Mouse (Mus musculus): ENCODE data around the gene Micu1. TPM values are rescaled to one million over a fixed set of nuclear protein-coding genes. Genes with fewer than 3 reads are reported as not detected.
"Not testable (repeated sequence)": the region's sequence is repeated elsewhere in the genome, so short reads cannot be mapped to it uniquely, and the experiment has no call there.

Gene Micu1
- total RNA-seq (2022): 10 to 100 TPM; 20.9 to 27.4 (median 22.2) TPM

- DNase-seq (ENCODE audit: low spot score): peak; percentile 96
These were observed at the start of gene Micu1 for GRCm38 (mm10) chr10:59702207-59703032. Gene Micu1, plus strand, starts transcription at chr10:59702477.

DNA sequence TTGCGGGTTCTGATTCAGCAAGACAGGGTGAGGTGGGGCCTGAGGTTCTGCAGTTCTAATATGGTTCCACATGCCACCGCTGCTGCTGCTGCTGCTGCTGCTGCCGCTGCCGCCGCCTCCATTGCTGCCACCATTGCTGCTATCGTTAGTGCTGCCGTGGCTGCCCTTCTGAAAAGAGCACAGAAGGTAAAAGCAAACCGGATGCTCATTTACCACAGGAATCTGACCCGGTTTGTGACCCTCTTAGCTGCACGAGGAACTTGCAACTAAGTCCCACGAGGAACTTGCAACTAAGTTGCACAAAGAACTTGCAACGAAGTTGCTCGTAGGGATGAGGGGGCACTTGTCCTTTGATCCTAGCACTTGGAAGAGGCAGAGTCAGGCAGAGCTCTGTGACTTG lies 45.5 kb upstream of the Micu1 start:
- no peak for DNase-seq (ENCODE audit: low spot score)

DNA sequence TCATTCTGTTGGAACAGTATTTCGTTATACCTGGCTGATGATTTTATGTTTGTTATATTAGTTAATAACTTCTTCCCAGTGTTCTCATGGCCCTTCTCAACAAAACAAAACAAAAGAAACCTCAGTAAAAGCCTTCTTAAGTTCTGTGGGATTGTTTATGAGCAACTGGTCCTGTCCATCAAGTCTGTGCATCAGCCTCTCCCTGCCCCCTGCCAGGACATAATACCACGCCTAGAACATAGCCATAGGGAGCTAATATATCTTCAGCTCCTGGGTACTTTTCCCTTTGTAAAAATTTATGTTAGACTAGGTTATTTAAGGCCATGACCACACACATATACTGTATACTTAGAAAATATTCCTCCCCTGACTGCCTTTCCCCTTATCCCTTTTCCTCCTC lies 37.5 kb upstream of the Micu1 start:
- no peak for DNase-seq (ENCODE audit: low spot score)

DNA sequence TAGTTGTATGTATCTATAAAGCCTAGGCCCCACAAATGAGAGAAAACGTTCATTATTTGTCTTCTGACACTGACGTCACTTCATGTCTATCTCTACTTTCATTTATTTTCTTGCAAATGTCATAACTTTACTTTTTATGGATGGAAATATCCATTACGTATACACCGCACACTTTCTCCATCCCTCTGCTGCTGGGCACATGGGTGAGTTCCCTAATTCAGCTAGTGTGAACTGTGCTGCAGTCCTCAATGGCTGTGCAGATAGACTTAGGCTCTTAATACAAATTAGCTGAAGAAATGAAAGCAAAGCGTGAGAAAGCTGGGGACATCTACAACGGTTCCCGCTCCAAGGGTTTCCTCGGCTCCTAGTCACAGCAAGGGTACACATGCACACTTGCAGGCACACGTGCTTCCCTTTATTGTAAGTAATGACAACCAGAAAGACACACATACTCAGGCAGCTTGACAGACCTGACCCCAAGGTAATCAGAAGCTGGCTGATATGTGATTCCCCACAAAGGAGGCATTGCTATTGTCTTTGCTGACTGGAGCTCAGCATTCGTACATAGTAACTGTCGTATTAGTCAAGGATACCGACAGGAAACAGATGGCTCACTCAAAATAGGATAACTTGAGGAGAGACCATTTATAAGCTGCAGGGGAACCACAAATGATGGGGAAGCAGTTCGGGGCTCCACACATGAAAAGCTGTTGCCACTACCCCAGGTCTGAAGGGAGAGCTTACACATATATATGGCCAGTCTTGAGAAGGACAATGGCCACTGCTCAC lies 36.6 kb upstream of the Micu1 start:
- no peak for DNase-seq (ENCODE audit: low spot score)

DNA sequence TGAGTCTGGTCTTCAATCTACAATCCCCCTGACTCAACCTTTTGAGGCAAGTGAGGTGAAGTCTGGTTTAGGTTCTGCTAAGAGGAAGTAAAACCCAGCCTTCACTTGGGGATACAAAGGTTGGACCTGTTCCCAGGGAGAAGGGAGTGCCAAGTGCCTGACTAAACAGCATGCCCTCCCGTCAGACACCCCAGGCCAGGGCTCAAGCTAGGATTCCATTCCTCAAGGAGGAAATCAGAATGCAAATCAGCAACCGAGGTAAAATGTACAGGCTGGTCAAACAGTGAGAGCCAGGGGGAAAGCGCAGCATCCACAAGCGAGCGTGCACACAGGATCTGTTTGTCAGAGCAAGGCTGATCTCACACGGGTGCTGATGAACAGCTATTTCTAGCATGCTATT lies 34.9 kb upstream of the Micu1 start:
- DNase-seq (ENCODE audit: low spot score): peak; percentile 14

DNA sequence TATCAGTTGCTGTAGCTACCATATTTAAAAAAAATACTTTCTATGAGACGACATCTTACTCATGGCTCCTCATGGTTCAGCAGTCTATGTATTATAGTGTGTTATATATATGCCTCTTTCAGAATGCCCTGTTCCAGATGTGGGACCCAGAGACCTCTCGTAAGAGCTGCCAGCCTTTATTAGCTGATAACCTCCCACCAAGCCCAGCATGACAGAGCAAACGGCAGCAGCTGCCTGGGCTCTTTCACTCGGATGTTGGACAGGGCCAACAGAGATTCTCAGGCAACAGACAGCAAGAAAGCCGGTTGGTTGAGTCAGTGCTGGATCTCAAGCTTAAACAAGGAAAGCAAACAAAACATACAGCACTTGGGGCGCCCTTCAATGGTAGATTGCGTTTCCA lies 33.8 kb upstream of the Micu1 start:
- DNase-seq (ENCODE audit: low spot score): no peak

DNA sequence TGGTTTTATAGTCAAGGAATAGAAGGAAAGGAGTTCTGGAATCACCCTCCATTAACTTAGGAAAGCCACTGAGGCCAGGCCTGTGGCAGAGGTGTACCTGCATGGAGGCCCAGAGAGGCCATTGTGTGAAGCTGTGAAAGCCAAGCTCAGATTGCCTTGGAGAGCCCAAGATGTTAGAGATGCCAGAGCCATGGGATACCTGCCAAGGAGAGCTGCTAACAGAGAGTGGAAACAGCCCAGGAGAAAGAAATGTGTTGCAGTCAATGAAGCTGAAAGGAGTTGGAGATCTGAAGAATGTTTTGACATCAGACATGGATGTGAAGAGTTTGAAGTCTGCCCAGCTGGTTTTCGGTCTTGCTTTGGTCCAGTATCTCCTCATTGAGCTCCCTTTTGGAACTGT lies 24.4 kb upstream of the Micu1 start:
- no peak for DNase-seq (ENCODE audit: low spot score)

- no peak for DNase-seq (ENCODE audit: low spot score)
These were observed 23.1 kb upstream of the Micu1 start for GRCm38 (mm10) chr10:59679189-59679588.

DNA sequence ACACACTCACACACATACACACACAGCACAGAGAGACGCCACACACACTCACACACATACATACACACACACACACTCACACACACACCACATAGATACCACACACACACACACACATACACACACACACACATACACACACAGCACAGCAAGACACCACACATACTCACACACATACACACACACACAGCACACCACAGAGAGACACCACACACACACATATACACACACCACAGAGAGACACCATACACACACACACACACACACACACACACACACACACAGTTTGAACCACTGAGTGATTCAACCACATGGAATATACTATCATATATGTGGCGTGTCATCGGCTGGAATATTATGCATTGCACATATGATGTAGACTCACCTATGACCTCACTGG lies 16.7 kb upstream of the Micu1 start:
- DNase-seq (ENCODE audit: low spot score): not testable (repeated sequence)

GRCm38 (mm10) chr10:59687126-59687525 lies 15.2 kb upstream of the Micu1 start:
- DNase-seq (ENCODE audit: low spot score): no peak

- no peak for DNase-seq (ENCODE audit: low spot score)
These were observed 12.4 kb upstream of the Micu1 start for GRCm38 (mm10) chr10:59689836-59690235.

- DNase-seq (ENCODE audit: low spot score): no peak
These were observed 9.8 kb upstream of the Micu1 start for GRCm38 (mm10) chr10:59692441-59692840.

DNA sequence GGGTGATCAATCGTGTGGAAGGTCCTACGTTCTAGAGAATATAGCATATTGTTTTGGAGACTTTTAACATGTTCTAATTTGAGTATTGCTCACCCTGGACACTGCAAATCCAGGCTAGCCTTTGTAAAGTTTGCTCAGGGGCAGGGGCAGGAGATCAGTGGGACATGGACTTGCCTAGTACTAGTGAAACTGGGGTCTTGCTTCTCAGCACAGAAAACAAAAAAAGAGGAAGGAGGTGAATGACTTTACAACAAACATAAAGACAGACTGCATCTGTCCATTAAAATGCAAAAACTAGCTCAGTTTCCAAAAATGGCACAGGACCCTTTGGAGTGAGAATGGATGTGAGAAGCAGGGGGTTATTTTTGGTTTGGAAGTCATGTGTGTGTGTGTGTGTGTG lies 8.2 kb upstream of the Micu1 start:
- no peak for DNase-seq (ENCODE audit: low spot score)

GRCm38 (mm10) chr10:59699516-59699915 lies 2.8 kb upstream of the Micu1 start:
- no peak for DNase-seq (ENCODE audit: low spot score)

- no peak for DNase-seq (ENCODE audit: low spot score)
These were observed 472 bp upstream of the Micu1 start for GRCm38 (mm10) chr10:59701805-59702204.

- no peak for DNase-seq (ENCODE audit: low spot score)
These were observed 933 bp downstream of the Micu1 start for GRCm38 (mm10) chr10:59703060-59703760.

DNA sequence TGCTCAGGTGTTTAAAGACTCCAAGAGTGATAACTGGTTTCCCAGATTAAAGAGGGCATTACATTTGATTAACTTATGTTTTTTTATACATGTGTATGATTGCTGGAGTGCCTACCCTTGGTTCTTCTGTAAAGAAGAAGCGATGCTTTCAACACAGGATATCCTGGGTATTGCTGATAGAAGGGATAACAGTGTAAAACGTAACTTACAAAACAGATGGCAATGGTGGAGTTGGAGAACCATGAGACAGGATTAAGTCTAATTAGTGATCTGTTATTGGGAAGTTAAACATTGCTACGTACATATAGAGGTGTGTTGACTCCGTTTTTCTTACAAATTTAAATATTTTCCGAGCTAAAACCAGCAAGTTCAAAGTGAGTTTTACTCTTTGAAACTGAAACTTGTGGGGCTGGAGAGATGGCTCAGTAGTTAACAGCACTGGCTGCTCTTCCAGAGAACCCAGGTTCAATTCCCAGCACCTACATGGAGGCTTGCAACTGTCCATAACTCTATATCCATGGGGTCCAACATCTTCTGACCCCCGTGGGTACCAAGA lies 4.8 kb downstream of the Micu1 start:
- no peak for DNase-seq (ENCODE audit: low spot score)

- no peak for DNase-seq (ENCODE audit: low spot score)
These were observed 5.3 kb downstream of the Micu1 start for GRCm38 (mm10) chr10:59707595-59707994.

DNA sequence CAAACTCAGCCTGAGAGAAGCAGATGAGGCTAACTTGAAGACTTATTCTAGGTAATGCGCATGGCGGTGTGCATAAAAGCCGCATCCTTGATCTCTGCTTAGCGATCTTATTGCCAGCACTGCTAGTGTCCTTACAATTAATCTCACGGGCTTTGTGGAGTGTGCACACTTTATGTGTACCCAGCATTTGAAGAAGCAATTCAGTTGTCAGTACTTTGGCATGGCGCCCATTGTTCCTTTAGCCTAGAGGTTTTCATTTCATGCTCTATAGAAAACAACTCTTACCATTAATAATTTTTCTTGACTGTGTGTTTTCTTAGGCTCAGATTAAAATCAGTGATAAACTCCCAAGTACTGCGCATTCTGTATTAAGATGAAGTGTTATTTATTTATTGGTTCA lies 7.0 kb downstream of the Micu1 start:
- DNase-seq (ENCODE audit: low spot score): no peak

- DNase-seq (ENCODE audit: low spot score): no peak
These were observed 8.0 kb downstream of the Micu1 start for GRCm38 (mm10) chr10:59710246-59710645.

- DNase-seq (ENCODE audit: low spot score): no peak
These were observed 9.8 kb downstream of the Micu1 start for GRCm38 (mm10) chr10:59712062-59712461.

GRCm38 (mm10) chr10:59720017-59720416 lies 17.7 kb downstream of the Micu1 start:
- DNase-seq (ENCODE audit: low spot score): no peak
